Mouse (Mus musculus) forebrain, embryonic 14.5 days (tissue): ENCODE measurements around the gene Mtf1. TPM values are rescaled to one million over a fixed set of nuclear protein-coding genes. Genes with fewer than 3 reads are reported as not detected.

ENCODE experiments used
- ATAC-seq: fragments of 200-750 bp; cut with Nextera tagmentation; 2 replicates; pipeline ENCODE4 v1.8.0; 2017; ENCODE audit warnings: mild to moderate bottlenecking, moderate library complexity
- DNase-seq: peaks from one replicate; pipeline ENCODE4 v3.0.0-alpha.2; 2015; ENCODE audit warnings: low spot score
- H3K27ac ChIP-seq: fragments of 300-500 bp; sonication (generic); 2 replicates; pipeline ENCODE4 v1.5.1; 2014; ENCODE audit warnings: low read depth, mild to moderate bottlenecking, control low read depth, low read length, moderate library complexity
- H3K27me3 ChIP-seq: fragments of 300-500 bp; sonication (generic); replicated peaks from 2 replicates; pipeline ENCODE4 v1.6.1; 2014; ENCODE audit warnings: low read length, control low read depth, mixed read lengths; ENCODE audit not compliant: control insufficient read depth, insufficient read depth
- H3K36me3 ChIP-seq: fragments of 300-500 bp; sonication (generic); 2 replicates; pipeline ENCODE4 v1.6.1; 2014; ENCODE audit warnings: low read length, control low read depth; ENCODE audit not compliant: control insufficient read depth, insufficient read depth
- H3K4me1 ChIP-seq: fragments of 300-500 bp; sonication (generic); 2 replicates; pipeline ENCODE4 v1.6.1; 2014; ENCODE audit warnings: antibody characterized with exemption, low read length, control low read depth; ENCODE audit not compliant: control insufficient read depth, insufficient read depth
- H3K4me2 ChIP-seq: fragments of 300-500 bp; sonication (generic); 2 replicates; pipeline ENCODE4 v1.6.1; 2014; ENCODE audit warnings: mild to moderate bottlenecking, control low read depth, low read length
- H3K4me3 ChIP-seq: fragments of 300-500 bp; sonication (generic); 2 replicates; pipeline ENCODE4 v1.5.1; 2014; ENCODE audit warnings: low read depth, low read length, control low read depth
- H3K9ac ChIP-seq: fragments of 300-500 bp; sonication (generic); 2 replicates; pipeline ENCODE4 v1.6.1; 2014; ENCODE audit warnings: mild to moderate bottlenecking, low read length, control low read depth, moderate library complexity
- H3K9me3 ChIP-seq: fragments of 300-500 bp; sonication (generic); replicated peaks from 2 replicates; pipeline ENCODE4 v1.6.1; 2016; ENCODE audit warnings: low read length, control low read depth, mixed read lengths; ENCODE audit not compliant: control insufficient read depth
- WGBS: fragments of 180-500 bp; shearing (Covaris S2); extraction: QIAGEN DNeasy Blood & Tissue Kit; methylation state at CpG from one replicate; pipeline ENCODE4 v1.1.7; 2014; 5-methylcytosine and 5-hydroxymethylcytosine counted together
- polyA plus RNA-seq: library from polyadenylated mRNA; unstranded; fragments of >200 nt; fragmentation: Nextera tagmentation; extraction: Ambion mirVana; gene quantifications from 2 replicates; pipeline ENCODE4 v1.2.1, GENCODE M21; 2014

Gene Mtf1
- polyA plus RNA-seq, 1 experiment from 2014 or later: 13.6 TPM

DNA sequence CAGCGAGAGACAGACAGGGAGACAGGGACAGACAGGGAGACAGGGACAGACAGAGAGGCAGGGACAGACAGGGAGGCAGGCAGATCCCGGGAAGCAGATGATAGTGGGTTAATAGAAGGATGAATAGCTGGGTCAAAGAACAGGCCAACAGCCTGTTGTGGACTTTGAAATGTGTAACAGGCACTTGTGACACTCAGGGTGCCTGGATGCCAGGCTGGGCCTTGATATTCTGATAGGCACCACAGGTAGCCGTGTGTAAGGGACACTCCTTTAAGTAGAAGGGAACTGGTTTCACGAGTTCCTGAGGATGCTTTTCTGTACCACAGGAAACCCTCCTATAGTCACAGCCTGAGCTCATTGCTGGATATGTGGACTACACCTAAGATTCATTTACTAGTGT, 11.9 kb upstream of the Mtf1 start:
- WGBS: 87% methylated on average over 4 of the region's 4 CpGs
- Histone ChIP-seq H3K9ac (no peak overlapping the region), H3K36me3 (peaks cover 93% of the 10 kb centered on the region), H3K4me3 (no peak overlapping the region), H3K9me3 (no peaks in the 10 kb centered on the region), H3K27me3 (no peaks in the 10 kb centered on the region), H3K4me2 (no peak overlapping the region), H3K27ac (no peak overlapping the region), H3K4me1 (no peaks in the 10 kb centered on the region)
- DNase-seq: no peak
- no peak for ATAC-seq

DNA sequence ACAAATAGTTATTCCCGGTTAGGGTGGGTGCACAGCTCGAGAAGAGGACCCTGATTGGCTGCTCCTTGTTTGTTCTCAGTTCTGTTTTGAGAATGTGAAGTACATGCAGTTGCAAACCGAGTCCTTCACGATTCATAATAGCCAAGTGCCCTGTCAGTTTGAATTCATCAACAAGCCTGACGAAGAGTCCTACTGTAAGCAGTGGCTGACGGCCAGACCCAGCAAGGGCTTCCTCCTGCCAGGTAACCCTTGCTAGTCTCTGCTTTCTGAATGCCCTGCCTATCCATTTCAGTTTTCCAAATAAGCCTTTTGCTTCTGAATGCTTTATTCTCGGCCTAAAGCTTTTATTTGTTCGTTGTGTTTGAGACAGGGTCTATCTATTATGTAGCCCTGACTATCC, 9.8 kb upstream of the Mtf1 start:
- Histone ChIP-seq H3K27me3 (no peaks in the 10 kb centered on the region), H3K36me3 (peaks cover 85% of the 10 kb centered on the region), H3K9me3 (no peaks in the 10 kb centered on the region), H3K4me3 (no peak overlapping the region), H3K9ac (no peak overlapping the region), H3K27ac (no peak overlapping the region), H3K4me2 (no peak overlapping the region), H3K4me1 (no peaks in the 10 kb centered on the region)
- WGBS: 89% methylated on average over 8 of the region's 8 CpGs
- no peak for DNase-seq
- no peak for ATAC-seq

DNA sequence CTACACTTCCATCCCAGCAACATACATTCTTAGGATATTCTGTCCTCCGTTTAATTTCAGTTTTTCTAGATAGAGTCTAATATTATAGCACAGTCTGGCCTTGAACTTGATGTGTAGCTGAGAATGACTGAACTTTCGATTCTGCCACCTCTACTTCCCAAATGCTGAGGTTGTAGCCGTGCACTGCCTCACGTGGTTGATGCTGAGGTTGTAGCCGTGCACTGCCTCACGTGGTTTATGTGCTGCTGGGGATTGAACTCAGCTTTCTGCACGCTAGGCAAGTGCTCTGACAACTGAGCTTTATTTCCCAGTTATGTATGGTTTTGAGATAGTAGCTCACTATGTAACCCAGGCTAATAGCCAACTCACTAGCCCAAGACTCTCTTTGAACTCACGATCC, 5.8 kb upstream of the Mtf1 start:
- DNase-seq (no peak), ATAC-seq (no peak)
- peaks cover 74% of the 10 kb centered on the region for H3K36me3 ChIP-seq
- H3K9me3 ChIP-seq: no peaks in the 10 kb centered on the region
- H3K4me2 ChIP-seq: no peak overlapping the region
- 90% methylated on average over 8 of the region's 8 CpGs for WGBS
- no peaks in the 10 kb centered on the region for H3K4me1 ChIP-seq
- no peak overlapping the region for H3K27ac ChIP-seq
- H3K4me3 ChIP-seq: no peak overlapping the region
- H3K9ac ChIP-seq: no peak overlapping the region
- no peaks in the 10 kb centered on the region for H3K27me3 ChIP-seq

DNA sequence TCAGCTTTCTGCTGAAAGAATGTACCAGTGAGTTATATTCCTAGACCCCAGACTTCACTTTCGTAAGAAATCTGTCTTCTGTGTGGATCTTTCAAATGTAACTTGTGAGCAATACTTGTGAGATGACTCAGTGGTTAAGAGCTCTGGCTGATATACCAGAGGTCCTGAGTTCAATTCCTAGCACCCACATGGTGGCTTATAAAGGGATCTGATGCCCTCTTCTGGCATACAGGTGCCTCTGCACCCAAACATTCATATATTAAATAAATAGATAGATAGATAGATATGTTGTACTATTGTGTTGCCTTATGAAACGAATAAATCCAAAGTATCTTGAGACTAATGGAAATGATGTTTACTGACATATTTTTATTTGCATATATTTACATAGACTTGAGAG, 5.0 kb upstream of the Mtf1 start:
- peaks cover 66% of the 10 kb centered on the region for H3K36me3 ChIP-seq
- no peaks in the 10 kb centered on the region for H3K4me1 ChIP-seq
- H3K27me3 ChIP-seq: no peaks in the 10 kb centered on the region
- H3K4me3 ChIP-seq: no peak overlapping the region
- H3K9ac ChIP-seq: no peak overlapping the region
- no peak for DNase-seq
- no peak for ATAC-seq
- H3K4me2 ChIP-seq: no peak overlapping the region
- WGBS: 94% methylated on average over 2 of the region's 2 CpGs
- no peaks in the 10 kb centered on the region for H3K9me3 ChIP-seq
- no peak overlapping the region for H3K27ac ChIP-seq

DNA sequence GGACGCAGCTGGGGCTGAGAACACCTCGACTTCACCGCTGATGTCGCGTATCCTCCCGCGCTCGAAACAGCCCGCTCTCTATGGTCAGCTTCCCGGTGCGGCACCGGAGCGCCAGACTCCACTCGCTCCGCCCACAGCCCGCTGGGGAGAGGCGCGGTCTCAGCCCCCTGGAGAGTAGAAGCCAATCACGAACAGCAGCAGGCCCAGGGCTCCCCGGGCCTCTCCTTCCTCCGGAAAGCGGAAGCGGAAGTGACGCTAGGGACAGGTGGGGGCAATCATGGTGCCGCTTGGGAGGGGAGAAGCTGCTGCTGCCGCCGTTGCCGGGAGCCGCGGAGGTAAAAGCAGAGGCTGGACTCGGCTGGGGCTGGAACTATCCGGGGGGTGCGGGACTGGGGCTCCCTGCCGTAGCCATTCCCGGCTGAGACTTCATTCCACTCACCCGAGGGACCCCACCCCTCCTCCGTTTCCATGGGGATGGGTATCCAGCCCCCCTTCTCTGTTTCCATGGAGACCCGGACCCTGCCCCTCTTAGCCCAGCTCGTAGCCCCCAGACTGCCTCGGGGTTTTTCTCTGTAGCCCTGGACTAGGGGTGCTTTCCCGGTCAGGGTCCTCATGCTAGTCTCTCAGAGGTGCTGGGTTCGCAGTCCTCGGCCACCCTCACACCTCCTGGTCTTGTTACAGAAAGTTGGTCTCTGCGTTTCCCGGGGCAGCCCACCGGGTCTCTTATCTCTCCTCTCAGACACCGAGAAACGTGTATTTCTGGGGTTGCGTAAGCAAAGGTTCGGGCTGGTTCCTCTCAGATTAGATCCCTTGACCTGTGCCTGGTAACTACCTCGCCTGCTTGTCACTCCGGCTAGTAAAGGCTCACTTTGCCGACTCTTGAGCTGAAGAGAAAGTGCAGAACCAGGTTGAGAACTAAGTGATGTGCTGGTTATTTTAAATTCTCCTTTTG, 681 bp downstream of the Mtf1 start:
- H3K36me3 ChIP-seq: peaks cover 53% of the 10 kb centered on the region

DNA sequence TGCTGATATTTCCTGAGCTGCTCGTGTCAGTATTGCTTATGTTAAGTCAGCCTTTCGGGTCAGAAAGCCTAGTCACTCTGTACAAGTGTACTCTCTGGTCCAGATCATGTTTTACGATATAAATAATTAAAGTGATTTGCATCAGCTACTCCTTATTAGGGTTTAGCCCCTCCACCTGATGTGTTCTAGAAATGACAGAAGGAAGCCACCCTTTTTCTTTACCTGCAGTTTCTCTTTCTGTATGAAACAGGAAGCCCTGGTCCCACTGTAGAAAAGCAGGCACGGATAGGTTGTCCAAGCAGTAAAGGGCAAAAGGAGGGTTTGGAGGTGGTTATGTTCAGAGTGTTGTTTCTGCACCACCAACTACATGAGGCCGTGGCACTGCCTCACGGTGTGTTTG, 1.5 kb downstream of the Mtf1 start:
- no peak for ATAC-seq
- Histone ChIP-seq H3K27me3 (no peaks in the 10 kb centered on the region), H3K4me2 (peak overlapping the region; percentile 76), H3K27ac (no peak overlapping the region), H3K9ac (peak overlapping the region; percentile 79), H3K4me1 (peaks cover 7% of the 10 kb centered on the region; the same call in 1 of the 2 replicates), H3K9me3 (no peaks in the 10 kb centered on the region), H3K4me3 (peak overlapping the region; percentile 67), H3K36me3 (peaks cover 47% of the 10 kb centered on the region)
- DNase-seq: no peak
- WGBS: 81% methylated on average over 6 of the region's 6 CpGs

More for the DNA sequence above, 681 bp downstream of the Mtf1 start:
- peak overlapping the region; percentile 79 for H3K9ac ChIP-seq
- ATAC-seq (peak; percentile 100), DNase-seq (peak; percentile 98)
- peaks cover 7% of the 10 kb centered on the region; the same call in 1 of the 2 replicates for H3K4me1 ChIP-seq
- peak overlapping the region; percentile 76 for H3K4me2 ChIP-seq
- WGBS: 1% methylated on average over 50 of the region's 53 CpGs
- peak overlapping the region; percentile 92 for H3K27ac ChIP-seq
- no peaks in the 10 kb centered on the region for H3K27me3 ChIP-seq
- peak overlapping the region; percentile 67 for H3K4me3 ChIP-seq
- H3K9me3 ChIP-seq: no peaks in the 10 kb centered on the region

DNA sequence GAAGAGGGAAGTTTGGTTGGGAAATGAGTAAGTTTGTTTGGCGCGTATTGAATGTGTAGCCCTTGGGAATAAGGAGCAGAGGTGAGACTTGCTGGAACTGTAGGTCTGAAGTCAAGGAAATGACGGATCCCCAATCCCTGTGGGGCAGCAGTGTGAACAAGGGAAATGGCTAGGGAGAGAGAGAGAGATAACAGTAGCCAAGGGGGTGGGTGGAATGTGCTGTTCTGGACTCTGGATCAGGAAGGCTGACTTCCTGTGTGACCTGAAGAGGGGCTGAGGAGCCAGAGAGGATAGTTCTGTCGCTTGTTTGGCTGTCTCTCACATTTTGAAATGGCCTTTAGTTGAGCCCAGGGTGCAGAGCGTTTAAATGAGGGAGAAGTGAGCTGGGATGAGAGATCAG, 6.6 kb downstream of the Mtf1 start:
- DNase-seq (no peak), ATAC-seq (no peak)
- no peak overlapping the region for H3K4me3 ChIP-seq
- peaks cover 47% of the 10 kb centered on the region for H3K36me3 ChIP-seq
- no peaks in the 10 kb centered on the region for H3K27me3 ChIP-seq
- H3K4me2 ChIP-seq: no peak overlapping the region
- no peak overlapping the region for H3K27ac ChIP-seq
- H3K9ac ChIP-seq: no peak overlapping the region
- no peaks in the 10 kb centered on the region for H3K9me3 ChIP-seq
- WGBS: 93% methylated on average over 5 of the region's 5 CpGs
- peaks cover 2% of the 10 kb centered on the region; the same call in 1 of the 2 replicates for H3K4me1 ChIP-seq

DNA sequence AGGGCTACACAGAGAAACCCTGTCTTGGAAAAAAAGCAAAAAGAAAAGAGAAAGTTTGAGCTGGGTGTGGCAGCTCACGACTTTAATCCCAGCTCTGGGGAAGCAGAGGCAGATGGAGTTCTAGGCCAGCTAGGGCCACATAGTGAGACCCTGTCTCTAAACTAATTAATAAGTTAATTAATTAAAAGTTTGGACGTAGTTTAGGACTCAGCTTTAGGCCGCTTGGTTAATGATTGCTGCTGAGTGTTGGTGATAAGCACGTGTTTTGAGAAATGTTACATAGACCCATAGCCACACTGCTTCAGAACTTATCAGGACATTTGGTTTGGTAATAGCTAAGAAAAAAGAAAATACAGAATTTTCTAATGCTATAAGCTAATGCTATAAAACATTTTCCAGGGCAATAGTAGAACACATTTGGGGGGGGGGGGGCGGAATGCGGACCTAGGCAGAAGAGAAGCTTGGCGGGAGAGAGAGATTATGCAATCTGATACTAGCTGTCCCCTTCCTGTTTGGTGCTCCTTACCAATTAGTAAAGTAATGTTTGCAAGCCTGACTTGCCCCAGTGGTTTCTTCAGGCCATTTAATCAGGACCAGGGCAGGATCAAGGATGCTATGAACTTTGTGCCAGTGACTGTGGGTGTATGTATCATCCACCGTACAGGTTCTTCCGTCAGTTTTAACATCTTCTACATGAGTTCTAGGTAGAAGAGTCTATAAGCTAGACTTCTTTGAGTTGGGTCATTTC, 7.4 kb downstream of the Mtf1 start:
- ATAC-seq (no peak), DNase-seq (no peak)
- peaks cover 47% of the 10 kb centered on the region for H3K36me3 ChIP-seq
- H3K9ac ChIP-seq: no peak overlapping the region
- H3K27me3 ChIP-seq: no peaks in the 10 kb centered on the region
- H3K27ac ChIP-seq: no peak overlapping the region
- no peak overlapping the region for H3K4me2 ChIP-seq
- H3K9me3 ChIP-seq: no peaks in the 10 kb centered on the region
- no peaks in the 10 kb centered on the region for H3K4me1 ChIP-seq
- H3K4me3 ChIP-seq: no peak overlapping the region
- 83% methylated on average over 8 of the region's 9 CpGs for WGBS

DNA sequence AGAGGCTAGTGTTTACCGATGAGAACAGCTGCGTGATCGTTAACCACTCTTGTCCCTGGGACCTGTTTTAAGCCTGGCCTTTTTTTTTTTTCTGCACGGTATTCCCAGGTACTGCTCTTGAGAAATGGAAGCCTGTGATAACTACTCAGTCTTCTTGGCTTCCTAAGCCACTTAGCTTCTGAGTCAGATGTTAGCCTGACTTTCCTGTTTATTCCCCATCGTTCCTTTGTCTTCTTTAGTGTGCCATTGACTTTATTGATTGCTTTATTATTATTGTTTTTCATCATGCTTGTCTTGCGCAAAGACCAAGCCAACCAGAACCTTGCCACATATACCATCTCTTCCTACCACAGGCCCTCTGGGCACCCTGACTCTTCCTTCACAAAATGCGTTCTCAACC, 8.2 kb downstream of the Mtf1 start:
- 80% methylated on average over 7 of the region's 7 CpGs for WGBS
- DNase-seq (no peak), ATAC-seq (no peak)
- Histone ChIP-seq H3K36me3 (peaks cover 42% of the 10 kb centered on the region), H3K9ac (no peak overlapping the region), H3K4me3 (no peak overlapping the region), H3K9me3 (no peaks in the 10 kb centered on the region), H3K27me3 (no peaks in the 10 kb centered on the region), H3K4me1 (no peaks in the 10 kb centered on the region), H3K27ac (no peak overlapping the region), H3K4me2 (no peak overlapping the region)
